Mouse (Mus musculus): ENCODE data around the gene Papolg. TPM values are rescaled to one million over a fixed set of nuclear protein-coding genes. Genes with fewer than 3 reads are reported as not detected.
"Not testable (repeated sequence)": the region's sequence is repeated elsewhere in the genome, so short reads cannot be mapped to it uniquely, and the experiment has no call there.

Gene Papolg
- total RNA-seq (2021) = 10 to 100 TPM; 23.1 to 24.7 TPM

- DNase-seq = peak; percentile 91
- intact Hi-C loops (cut with DNase I) = no loop called here
These were observed at the start of gene Papolg for GRCm38 (mm10) chr11:23895060-23895426. Gene Papolg, minus strand, starts transcription at chr11:23895253.

GRCm38 (mm10) chr11:23928146-23928545 is 33.1 kb upstream of the Papolg start:
- intact Hi-C loops (cut with DNase I); DNase-seq: not testable (repeated sequence)

GRCm38 (mm10) chr11:23927643-23928042 is 32.6 kb upstream of the Papolg start:
- DNase-seq = no peak
- intact Hi-C loops (cut with DNase I) = no loop called here

GRCm38 (mm10) chr11:23913824-23914223 is 18.8 kb upstream of the Papolg start:
- intact Hi-C loops (cut with DNase I); DNase-seq: not testable (repeated sequence)

- no peak for DNase-seq
- intact Hi-C loops (cut with DNase I) = no loop called here
These were observed 8.9 kb upstream of the Papolg start for GRCm38 (mm10) chr11:23903909-23904308.

DNA sequence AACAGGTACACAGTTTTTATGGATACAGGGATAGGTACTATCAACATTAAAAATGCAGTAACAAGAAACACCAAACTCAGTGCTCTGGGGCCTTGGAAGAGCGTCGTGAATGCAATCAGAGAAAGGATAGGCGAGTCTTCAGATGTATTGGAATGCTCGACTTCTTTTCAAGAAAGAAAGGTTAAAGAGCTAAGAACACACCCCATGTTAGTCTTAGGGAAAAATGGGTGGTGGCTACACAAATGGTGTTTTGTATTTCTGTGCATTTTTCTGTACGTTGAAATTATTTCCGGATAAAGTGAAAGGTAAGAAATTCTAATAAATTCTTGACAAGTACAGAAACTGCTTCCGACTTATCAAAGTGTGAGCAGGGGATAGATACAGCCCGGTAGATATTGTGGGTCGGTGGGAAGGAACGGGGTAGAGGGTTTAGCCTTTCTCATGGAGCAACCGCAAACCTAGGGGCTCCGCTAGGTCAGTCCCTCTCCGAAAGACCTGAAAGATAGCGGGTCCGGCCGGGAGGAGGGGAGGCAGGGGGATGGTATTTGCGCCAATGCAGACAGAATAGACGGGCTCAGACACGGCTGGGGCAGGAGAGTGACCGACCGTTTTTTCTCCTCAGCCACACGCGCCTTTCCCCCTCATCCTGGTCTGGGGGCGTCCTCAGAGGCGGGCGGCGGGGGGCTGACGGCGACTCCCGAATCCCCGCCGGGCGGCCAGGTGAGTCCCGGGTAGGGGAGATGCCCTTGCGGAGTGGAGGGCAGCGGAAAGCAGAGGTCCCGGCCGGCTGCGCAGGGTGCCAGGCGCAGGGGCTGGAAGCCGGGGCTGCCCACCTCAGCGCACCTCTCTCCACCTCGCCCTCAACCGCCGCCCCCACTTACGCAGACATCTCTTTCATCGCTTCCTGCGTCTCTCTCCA is 653 bp downstream of the Papolg start:
- intact Hi-C loops (cut with DNase I) = no loop called here
- DNase-seq = peak; percentile 6

DNA sequence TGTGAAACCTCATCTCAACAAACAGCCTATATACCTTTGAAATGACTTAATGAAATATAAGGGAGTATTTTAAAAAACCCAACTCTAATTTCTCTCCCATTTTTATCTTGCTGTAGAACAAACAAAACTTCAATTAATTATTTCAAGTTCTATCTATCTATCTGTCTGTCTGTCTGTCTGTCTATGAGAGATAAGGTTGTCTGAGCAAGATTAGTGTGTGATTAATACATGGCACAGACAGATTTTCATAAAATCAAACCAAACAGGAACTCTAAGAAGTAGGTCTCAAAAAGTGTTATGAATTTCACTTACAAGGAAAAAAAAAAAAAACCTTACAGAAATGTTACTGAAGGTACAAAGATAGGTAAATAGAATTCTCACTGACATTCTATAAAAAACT is 1.5 kb downstream of the Papolg start:
- intact Hi-C loops (cut with DNase I) = no loop called here
- DNase-seq = no peak

- no peak for DNase-seq
- intact Hi-C loops (cut with DNase I) = loop anchor here (10.0 kb wide), 1 partner anchor 190 kb away; no protein-coding TSS in a partner anchor
These were observed 30.7 kb downstream of the Papolg start for GRCm38 (mm10) chr11:23864326-23864725.

DNA sequence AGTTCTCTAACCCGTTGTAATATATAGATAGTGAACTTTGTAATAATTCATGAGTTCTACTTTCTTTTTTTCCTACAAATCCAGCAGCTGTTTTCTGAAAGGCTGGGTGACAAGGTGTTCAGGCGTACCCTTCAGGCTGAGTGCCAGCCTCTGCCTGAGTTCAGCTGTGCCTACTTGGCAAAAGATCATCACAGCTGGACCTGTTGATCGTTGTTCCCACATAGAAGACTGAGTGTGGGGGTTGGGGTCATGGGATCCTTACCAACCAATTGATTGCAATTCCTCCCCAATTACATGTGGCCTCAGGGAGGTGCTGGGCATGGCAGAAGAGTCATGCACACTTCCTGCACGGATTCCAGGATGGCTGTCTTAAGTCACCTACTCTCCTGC is 38.3 kb downstream of the Papolg start:
- intact Hi-C loops (cut with DNase I) = no loop called here

GRCm38 (mm10) chr11:23856054-23856722 is 38.9 kb downstream of the Papolg start:
- DNase-seq = no peak
- intact Hi-C loops (cut with DNase I) = no loop called here

More for the DNA sequence above, 38.3 kb downstream of the Papolg start:
- peak; percentile 17 for DNase-seq

- intact Hi-C loops (cut with DNase I) = no loop called here
- DNase-seq = peak; percentile 78
These were observed 39.8 kb downstream of the Papolg start for GRCm38 (mm10) chr11:23855182-23855802.

GRCm38 (mm10) chr11:23853306-23853705 is 41.7 kb downstream of the Papolg start:
- intact Hi-C loops (cut with DNase I) = no loop called here
- DNase-seq = no peak

- intact Hi-C loops (cut with DNase I) = no loop called here
- no peak for DNase-seq
These were observed 48.8 kb downstream of the Papolg start for GRCm38 (mm10) chr11:23846016-23846815.

DNA sequence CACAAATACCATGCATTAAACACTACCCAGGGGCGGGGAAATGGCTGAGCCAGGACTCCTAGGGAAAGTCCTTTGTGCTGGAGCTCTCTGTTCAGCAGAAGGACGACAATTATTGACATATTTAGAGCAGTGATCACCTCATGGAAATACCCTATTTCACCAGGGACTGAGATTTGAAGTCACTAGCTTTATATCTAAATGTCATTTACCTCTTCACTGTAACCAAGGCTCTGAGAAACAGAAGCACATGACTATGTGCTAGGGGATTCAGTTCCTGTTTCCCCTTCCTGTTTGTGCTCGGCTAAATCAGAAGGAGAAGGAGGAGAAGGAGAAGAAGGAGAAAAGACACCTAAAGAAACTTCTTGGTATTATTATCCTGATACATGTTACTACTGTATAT is 71.8 kb downstream of the Papolg start:
- no peak for DNase-seq
- intact Hi-C loops (cut with DNase I) = no loop called here

GRCm38 (mm10) chr11:23821652-23822051 is 73.4 kb downstream of the Papolg start:
- intact Hi-C loops (cut with DNase I) = no loop called here
- DNase-seq = no peak

- DNase-seq = no peak
- intact Hi-C loops (cut with DNase I) = no loop called here
These were observed 74.1 kb downstream of the Papolg start for GRCm38 (mm10) chr11:23820977-23821376.

GRCm38 (mm10) chr11:23818745-23819144 is 76.3 kb downstream of the Papolg start:
- intact Hi-C loops (cut with DNase I) = no loop called here
- no peak for DNase-seq

Data from left cerebral cortex, postnatal 4 days (tissue).